Mouse (Mus musculus) erythroblast, embryonic 14.5 days (primary cell): Measurements from ENCODE around the gene Mslnl.

Experiments
- GATA1 ChIP-seq: IDR thresholded peaks from 2 replicates; pipeline ENCODE4 v1.6.1; 2012; ENCODE audit warnings: low read length, inconsistent platforms, mixed read lengths
- TAL1 ChIP-seq: IDR thresholded peaks from 3 replicates; pipeline ENCODE4 v1.6.1; 2012; ENCODE audit warnings: low read length, inconsistent platforms, mixed read lengths

DNA sequence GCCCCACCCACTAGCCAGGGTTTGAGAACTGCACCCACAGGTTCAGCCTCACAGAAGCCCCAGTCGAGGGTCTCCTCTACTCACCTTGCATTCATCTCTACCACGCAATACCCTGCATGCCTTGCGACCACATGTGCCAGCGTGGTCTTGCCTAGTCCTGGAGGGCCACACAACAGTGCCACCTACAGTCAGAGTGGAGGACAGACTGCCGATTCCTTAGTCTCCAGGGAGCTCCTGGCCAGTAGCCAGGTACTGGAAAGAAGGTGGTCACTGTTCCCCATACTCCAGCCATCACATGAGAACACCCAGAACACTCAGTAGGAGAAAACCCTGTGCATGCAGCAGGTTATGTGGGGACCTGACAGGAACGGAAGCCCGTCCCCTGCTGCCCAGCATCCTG, 11.9 kb upstream of the Mslnl start:
- TF ChIP-seq TAL1 (no peak), GATA1 (no peak)
